Mouse (Mus musculus) neutrophil, adult 5-6 weeks (primary cell): ENCODE results near the gene Dcakd. TPM values are rescaled to one million over a fixed set of nuclear protein-coding genes. Genes with fewer than 3 reads are reported as not detected.
"Not testable (repeated sequence)": the region's sequence is repeated elsewhere in the genome, so short reads cannot be mapped to it uniquely, and the experiment has no call there.

Experiments used
- ATAC-seq: fragments of 151-379, 151-347 bp; 2 replicates; pipeline ENCODE4 v1.8.0; 2017; ENCODE audit warnings: mild to moderate bottlenecking, moderate TSS enrichment; ENCODE audit not compliant: insufficient number of reproducible peaks, poor library complexity, low FRiP score, severe bottlenecking; ENCODE audit errors: extremely low read depth
- total RNA-seq: library from RNA; stranded (forward); fragments of 200-1000 nt; gene quantifications from 2 replicates; pipeline ENCODE4 v1.2.3, GENCODE M21; 2017

Dcakd gene
- total RNA-seq, 1 experiment from 2014 or later, result 15.5 TPM

DNA sequence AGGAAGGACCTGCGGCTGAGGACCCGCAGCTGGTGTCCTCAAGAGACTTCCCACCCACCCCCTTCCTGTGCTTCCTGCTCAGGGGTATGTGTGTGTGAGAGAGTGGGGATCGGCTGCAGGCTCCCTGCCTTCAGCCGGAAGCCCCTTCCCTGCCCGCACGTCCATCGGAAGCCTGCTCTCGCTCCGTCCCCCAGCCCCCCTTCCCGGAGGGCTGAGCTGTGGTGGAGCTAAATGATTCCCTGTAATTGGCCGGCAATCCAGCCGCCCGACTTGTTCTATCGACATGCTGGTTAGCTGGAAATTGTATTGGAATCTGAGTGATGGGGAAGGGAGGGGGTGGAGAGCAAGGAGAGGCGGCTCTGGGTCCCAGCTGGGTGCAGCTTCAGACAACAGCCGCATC is 36.5 kb downstream of the Dcakd start:
- ATAC-seq, result no peak

DNA sequence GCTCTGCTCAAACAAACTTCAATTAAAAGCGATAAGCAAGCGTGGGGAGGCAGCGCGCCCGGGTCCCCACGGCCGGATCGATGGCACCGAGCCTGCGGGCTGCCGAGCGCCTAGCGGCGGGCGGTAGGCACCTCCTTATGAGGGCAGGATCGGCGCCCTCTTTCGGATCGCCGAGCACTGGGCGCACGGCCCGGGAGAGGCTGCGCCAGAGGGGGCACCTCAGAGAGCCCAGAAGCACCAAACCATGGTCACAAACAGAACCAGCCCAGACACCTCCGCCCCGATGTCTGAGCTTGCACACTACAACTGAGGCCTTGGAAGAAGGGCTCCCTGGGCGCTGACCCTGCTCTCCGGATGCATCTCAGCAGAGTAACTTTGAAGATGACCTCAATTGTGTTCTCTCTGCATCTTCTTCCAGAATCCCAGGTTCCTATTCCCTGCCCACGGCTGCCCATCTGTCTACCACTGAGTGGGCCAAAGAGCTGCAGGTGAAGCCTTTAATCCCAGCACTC is 37.9 kb downstream of the Dcakd start:
- no peak for ATAC-seq

DNA sequence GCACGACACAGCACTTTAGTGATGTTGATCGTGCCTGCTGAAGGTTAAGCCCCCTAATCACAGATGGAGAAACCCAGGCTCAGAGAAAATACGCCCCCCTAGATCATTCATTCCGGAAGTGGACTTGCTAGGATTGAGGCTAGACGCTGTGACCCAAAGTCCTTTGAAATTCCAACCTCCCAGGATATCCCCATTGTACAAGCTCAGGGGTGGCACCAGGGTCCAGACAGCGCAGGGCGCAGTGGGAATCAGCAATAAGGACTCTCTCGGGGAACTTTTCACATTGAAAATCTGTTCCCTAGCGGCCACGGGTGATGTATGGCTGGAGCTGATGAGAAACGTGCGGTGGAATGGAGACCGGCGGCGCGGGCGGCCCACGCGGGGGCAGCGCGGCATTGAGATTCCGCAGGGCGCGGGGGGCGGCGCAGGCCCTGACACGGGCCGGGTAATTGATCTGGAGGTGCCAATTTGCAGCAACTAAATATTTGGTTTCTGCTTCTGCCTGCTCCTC is 38.4 kb downstream of the Dcakd start:
- ATAC-seq, result no peak

DNA sequence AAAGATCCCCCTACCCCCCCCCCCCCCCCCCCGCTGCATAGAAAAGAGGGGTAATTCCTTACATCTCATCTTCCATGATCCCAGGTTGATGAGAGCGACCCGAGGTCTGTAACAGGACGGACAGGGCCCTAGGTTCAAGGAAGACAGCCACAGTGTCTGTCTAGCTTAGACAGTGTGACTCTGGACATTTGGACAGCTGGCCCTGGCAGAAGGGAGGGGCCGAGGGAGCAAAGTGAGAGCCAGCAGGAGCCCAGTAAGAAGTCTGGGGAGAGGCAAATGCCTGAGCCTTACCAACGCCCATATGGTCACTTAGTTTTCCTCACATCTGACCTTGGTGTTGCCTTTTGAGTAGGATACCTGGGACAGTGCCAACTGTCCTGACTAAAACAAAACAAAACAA is 43.0 kb downstream of the Dcakd start:
- ATAC-seq, result no peak

DNA sequence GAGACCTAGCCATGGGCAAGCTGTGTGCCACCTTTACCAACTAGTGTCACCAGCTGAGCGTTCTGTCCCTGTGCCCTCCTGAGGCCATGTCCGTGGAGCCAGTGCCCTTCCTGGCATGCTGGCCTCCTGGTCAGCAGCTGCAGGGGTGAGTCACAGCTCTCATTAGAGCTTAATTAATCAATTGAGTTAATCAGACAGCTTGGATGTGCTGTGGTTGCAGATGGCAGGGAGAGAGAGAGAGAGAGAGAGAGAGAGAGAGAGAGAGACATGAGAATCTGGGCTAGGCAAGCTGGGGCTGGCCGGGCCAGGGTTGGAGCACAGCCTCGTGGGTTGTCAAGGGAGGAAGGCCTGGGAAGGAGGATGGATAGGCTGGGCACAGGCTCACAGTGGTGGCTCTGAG is 43.5 kb downstream of the Dcakd start:
- no peak for ATAC-seq

DNA sequence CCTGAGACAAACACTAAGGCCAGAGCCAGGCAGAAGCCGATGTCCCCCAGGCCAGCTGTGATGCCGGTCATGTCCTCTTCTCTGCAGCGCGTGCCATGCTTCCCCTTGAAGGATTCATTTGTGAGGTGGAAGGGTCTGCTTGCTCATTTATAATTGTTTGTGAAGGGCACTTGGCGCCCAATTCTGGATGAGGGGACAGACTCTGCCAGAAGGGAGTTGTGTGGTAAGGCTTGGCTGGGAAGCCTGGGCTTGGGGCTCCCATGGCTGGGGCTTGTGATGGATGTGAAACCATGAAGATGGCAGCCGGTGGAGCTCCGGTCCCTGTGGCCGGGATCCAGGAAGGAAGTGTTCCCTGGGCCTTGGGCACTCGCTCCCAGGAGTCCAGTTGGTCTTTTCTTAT is 44.0 kb downstream of the Dcakd start:
- ATAC-seq, result no peak

DNA sequence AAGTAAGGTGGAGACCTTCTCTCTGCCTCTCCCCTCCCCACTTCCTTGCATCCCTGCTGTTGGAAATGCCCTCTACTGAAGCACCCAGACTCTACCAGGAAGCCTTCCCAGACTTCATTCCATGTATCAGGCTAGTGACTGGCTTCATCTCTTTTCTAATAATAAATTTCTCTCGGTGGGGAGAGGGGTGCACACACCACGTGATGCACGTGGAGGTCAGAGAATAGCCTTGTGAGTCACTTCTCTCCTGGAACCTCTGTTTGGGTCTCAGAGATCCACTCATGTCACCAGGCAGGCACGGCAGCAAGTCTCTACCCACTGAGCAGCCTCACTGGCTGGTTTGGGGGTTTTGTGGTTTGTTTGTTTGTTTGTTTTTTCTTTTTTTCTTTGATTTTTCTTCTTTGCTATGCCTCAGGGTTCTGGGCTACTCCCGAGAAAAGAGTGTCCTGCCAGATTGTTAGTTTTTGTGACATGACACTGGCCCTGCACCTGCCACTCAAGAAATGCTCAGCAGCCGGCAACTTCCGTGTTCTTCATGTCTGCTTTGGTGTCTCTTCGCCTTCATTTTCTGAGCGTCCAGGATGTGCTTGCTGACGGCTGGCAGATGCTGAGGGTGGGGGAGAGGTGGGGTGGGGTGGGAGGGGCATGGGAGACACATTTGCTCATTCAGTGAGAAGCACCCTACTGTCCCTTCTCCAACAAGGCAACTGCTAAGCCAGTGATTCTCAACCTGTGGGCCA is 46.8 kb downstream of the Dcakd start:
- ATAC-seq, result no peak

DNA sequence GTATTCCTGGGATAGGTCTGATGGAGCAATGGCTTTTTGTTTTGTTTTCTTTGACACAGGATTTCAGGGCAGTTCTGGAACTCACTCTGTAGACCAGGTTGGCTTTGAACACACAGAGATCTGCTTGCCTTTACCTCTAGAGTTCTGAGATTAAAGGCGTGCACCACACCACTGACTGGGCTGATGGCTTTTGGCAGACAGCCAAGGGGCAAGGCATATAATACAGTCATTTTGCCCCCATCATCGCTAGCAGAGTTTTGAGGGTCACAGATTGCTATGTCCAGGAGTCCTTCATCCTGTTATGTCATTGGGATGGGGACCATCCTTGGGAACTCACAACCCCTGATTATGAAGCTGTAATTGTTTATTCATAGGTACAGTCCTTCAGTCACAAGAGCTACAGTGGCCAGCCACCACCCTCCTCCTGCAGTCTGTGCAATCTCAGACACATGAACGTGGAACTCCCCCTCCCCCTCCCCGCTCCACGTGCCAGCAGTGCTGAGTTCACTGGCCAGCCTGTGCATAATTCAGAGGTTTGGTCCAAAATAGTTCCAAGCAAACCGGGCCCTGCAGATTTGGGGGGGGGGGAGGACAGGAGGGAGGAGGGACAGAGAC is 50.0 kb downstream of the Dcakd start:
- no peak for ATAC-seq

DNA sequence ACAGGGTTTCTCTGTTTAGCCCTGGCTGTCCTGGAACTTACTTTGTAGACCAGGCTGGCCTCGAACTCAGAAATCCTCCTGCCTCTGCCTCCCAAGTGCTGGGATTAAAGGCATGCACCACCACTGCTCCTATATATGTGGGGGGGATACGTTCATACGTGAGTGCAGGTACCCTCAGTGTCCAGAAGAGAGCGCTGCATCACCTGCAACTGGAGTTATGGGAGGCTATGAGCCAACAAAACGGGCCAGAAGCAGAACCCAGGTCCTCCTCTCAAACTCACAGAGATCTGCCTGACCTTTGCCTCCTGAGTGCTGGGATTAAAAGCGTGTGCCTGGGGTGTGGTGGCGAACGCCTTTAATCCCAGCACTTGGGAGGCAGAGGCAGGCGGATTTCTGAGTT is 52.2 kb downstream of the Dcakd start:
- ATAC-seq, result not testable (repeated sequence)

DNA sequence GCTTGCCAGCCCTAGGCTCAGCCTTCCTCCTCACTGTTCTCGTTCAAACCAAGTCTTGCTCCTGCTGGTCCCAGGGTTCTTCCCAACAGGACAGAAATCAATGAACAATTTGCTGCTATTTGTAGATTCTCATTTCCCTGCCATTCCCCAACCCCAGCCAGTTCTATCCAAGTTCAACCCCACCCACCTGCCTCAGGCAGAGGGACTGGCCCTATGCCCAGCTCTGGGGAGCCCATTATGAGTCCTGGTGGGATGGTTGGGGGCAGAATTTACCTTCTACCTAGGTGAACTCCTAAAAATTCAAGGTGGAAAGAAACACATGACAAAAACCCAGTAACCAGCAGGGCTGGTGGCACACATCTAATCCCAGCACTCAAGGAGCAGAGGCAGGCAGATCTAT is 55.8 kb downstream of the Dcakd start:
- no peak for ATAC-seq

DNA sequence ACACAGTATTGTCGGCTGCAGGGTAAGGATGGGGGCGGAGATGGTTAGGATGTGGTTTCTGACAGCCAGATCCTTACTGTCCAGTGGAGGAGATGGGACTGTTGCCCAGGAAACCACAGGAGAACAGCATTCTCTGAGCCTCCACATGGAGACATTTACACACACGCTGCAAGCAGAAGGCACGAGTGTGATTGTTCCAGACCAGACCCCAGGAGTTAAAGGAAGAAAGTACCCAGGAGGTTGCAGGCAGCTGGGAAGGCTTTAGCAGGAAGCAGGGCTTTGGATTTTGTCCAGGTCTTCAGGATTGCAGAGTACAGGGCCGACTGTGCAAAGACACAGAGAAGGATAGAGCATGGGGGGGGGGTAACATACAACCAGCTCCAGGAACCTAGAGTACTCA is 56.5 kb downstream of the Dcakd start:
- no peak for ATAC-seq

DNA sequence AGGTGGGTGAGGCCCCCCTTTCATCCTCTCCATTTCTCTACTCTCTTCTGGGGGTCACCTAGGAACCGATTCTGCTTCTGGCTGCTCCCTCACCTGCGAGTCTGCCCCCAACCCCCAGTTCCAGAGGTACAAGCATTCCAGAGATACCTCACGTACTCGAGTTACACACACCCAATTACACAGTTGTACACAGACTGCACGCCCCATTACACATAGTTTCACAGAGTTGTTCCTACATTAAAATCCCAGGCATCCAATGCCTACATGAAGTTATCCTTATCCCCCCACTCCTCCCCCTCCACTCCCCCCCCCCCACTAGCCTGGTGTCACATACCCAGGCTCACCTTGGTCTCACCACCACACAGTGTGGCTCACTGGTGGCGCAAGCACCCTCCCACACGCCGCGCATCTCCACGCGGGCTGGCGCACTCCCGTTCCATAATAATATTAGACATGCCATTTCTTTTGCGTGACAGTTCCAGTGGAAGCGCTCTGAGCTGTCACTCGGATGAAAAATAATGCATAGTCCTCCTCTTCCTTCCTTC is 63.5 kb downstream of the Dcakd start:
- no peak for ATAC-seq

DNA sequence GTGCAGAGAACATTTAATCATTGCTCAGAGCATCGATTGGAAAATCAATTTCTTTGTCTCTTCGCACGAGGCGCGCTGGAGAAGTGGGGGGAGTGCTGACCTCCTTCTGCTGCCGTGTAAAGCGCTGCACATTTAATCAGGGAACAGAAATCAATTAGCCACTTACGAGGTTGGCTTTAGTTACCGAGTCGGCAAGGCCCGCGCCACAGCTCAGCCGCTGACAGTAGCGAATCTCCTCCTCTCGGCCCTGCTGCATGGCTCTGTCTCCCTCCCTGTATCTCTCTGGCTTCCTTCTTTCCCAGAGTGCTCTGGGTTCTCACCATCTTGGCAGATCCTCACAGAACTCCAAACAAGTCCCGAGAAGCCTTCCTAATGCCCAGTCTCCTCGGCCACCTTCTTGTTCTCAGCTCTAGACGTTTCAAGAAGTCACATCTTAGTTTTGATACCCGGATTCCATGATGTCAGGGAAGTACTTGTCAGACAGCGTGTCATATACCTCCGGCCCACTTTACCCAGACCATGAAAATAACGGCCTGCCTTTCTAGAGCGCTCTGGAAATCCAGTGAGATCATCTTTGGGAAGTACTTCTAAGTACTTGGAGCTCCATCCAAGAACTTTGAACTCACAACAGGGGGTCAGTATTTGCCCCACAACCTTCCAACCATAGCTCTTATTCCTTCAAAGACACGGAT is 64.1 kb downstream of the Dcakd start:
- no peak for ATAC-seq

DNA sequence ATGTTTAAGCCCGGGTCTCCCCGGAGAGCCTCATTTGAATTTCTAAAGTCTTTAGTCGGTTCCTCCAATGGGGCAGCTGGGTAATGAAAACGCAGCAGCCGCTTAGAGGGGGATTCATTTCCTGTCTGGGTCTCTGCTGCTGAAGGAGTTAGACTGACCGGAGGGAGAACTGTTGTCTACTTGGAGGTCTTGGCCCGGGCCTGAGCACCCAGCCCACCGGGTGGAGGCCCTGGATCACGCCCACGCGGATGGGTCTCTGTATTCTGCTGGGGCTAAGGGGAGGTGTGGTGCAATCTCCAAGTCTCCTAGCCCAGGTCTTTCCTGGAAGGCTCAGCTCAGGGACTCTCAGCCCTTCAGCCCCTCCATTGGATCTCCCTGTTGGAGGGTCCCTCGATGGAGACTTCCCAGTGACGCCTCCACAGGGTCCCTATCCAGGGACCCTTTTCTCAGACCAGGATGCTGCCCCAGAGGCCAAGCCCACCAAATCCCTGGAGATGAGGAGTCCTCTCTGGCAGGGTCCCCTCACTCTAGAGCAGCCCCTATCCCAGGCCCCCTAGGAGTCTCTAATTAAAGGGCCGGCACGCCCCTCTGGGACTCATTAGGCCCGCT is 64.8 kb downstream of the Dcakd start:
- ATAC-seq, result no peak

DNA sequence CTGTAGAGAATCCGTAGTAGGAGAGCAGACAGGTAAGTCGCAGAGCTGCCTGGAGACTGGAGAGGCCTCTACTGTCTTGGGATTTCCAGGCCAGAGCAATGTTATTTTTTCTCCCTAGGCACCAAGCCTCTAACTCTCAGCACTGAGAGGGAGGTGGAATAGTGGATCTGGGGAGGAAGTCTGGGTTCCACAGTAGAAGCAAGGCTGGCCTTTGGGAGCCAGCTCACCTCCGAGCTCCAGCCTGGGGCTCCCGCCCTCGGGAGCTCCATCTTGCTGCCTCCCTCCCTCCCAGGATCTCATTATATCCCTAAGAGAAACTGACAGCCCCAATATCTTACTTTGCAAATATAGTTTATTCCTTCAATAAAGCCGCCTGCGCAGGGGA is 65.3 kb downstream of the Dcakd start:
- ATAC-seq, result no peak

DNA sequence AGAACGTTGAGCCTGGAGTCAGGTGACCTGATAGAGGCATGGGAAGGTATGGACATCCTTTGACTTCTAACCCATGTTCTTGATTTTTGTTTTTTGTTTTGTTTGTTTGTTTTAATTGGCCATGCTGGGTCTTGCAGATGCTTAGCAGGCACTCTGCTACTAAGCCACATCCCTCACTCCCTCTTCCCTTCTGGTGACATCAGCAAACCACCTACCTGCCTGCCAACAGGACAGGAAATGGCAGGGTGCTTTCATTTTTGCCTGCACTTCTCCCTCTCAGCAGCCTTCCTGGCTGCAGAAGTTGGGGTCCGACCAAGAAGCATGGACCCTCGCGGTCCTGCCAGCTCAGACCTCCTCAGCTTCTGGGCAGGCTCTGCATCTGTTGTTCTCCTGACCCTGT is 67.1 kb downstream of the Dcakd start:
- no peak for ATAC-seq

DNA sequence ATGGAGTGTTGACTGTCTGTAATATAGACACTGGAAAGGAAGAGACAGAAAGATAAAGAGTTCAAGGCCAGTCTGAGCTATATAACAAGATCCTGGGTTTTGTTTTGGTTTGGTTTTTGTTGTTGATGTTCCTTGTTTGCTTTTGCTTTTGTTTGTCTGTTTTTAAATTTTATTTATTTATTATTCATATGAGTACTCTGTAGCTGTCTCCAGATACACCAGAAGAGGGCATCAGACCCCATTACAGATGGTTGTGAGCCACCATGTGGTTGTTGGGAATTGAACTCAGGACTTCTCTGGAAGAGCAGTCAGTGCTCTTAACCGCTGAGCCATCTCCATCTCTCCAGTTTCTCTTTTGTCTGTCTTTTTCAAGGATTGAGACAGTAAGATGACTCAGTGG is 69.3 kb downstream of the Dcakd start:
- no peak for ATAC-seq

DNA sequence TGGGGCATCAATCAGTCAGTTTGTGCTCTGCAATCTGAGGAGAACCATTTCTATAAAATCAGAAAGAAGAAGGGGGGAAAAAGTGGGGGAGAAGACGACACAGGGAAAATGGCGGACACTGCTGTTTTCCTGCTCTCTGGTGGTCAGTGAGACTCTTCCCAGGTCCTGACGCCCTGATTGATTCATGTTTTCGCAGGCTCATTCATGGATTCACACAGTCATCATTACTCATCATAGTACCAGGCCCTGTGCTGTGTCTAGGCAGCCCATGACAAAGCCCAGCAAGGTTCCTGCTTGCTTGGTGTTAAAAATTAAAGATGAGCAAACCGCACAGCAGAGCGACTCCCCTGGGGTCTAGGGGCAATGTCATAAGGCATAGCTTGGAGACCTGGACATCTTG is 69.7 kb downstream of the Dcakd start:
- no peak for ATAC-seq

DNA sequence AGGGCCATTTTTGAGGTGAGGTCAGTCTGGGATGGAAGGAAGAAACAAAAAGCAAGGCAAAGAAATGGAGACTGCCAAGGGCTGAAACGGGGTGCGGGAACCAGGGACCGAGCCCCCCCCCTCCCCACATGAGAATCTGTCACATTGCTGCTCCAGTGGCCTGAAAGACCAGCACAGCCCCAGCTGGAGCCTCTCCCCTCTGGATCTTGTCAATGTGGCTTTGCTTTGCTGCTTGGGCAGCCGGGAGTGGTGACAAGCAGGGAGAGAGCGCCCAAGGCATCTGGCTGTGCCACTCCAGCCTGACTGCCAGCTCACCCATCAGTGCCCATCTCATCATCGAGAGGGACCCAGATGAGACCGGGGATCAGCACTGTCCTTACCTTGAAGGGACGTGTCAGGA is 70.4 kb downstream of the Dcakd start:
- ATAC-seq, result no peak
